Mouse (Mus musculus) c-Kit-positive CD71-negative TER-119-negative erythroid progenitor cells, embryonic 14.5 days (primary cell): Measurements from ENCODE around the gene Ctnnd2.

Source experiments
- DNase-seq: peaks from one replicate; pipeline ENCODE4 v3.0.0-alpha.2; 2013; ENCODE audit warnings: low read depth

Gene Ctnnd2

DNA sequence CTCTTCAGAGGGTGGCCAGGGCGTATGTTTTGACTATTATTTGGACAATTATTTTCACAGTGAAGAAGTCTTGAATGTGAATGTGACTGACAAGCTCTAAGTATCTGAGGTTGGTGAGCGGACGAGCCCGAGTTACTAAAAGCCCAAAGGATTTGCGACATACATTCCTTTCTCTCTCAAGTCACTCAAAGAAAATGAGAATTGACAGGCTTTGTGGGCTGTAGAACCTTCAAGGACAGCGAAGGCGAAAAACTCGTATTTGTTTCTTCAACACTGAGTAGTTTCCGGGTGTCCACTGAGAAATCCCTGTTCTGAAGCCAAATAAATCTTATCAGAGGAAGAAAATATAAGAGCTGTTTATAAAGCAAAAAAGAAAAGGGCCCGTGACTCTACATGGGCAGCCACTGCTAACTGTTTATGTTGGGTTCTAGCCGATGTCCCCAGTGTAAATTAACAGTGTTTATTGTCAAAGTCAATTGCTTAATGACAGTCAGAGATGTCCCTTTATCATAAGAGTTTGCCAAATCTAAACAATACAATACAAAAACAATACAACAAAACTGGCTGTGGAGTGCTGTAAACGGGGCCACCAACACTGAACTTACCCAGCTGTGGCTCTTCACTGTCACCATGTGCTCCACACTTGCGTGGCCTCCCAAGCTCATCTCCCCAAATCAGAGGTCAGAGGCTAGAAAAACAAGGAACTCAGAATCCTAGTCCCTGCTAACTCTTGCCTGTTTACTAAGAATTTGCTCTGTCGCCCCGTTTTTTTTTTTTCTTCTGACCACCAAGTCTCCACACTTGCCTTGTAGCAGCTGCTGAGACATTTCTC, 818.2 kb downstream of the Ctnnd2 start:
- no peak for DNase-seq

DNA sequence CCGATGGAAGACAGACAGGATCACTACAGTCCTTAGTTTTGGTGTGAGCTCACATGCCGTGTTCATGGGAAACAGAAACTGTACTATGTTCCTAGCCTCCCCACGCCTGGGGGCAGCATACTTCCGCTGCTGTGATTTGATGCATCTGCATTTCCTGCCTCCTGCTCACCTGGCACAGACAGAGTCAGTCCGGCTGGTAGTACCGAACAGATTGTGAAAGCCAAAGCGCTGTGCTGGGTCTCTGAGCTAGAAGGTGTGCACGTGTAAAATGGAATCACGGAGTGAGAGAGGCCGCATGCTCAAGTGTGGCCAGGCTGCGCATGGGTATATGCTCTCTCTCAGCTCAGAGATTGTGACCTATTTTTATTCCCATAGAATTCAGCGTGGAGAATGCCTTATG, 820.0 kb downstream of the Ctnnd2 start:
- no peak for DNase-seq

DNA sequence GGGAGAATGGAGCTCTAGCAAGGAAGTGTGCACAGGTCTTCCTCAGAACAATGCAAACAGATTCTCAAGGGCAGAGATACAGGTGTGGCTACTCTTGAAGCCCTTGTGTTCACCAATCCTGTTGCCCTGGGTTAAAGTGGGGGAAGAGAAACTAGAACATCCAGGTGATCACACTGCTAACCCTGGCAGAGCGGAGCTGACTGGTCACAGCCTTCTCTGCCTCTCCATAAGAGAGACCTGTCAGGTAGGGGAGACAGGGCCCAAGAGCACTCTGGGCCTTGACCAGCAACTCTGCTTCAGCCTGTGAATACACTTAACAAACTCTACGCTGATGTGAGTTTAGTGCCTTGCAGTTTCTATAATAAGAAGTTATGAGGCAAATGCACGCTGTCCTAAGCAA, 820.5 kb downstream of the Ctnnd2 start:
- DNase-seq = no peak

DNA sequence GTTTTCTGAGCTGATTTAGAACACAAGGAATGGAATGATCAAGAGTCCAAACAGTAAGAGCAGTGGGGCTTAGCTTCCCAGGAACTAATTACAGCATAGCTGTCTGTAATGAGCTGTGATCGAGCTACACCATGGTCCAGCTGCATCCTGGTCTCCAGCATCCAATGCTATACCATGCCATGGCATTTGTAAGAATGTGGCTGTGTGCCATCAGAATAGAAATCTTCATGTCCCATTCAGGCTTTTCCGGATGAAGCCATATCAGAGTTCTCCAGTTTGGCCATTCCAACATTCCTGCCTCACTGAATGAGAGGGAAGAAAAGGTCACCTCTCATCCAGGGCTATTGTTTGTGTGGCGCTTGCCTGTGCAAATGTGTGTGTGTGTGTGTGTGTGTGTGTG, 823.0 kb downstream of the Ctnnd2 start:
- DNase-seq = no peak

DNA sequence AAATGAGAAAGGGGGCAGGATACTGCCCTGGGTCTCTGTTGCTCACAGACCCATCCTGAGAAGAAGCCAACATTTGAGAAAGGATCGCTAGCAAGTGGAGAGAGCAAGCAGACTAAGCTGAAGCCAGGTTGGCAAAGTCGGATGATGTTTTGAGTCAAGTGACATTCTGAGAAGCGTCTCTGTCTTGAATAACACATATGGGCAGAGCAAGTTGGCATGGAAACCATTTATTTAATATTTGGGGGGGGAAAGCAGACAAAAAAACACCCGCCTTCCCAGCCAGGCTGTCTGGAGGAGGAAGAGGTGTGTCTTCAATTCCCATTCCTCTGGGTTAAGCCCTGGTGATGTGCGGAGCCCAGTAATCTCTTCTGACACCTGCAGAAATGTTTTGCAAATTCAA, 832.1 kb downstream of the Ctnnd2 start:
- DNase-seq = no peak

DNA sequence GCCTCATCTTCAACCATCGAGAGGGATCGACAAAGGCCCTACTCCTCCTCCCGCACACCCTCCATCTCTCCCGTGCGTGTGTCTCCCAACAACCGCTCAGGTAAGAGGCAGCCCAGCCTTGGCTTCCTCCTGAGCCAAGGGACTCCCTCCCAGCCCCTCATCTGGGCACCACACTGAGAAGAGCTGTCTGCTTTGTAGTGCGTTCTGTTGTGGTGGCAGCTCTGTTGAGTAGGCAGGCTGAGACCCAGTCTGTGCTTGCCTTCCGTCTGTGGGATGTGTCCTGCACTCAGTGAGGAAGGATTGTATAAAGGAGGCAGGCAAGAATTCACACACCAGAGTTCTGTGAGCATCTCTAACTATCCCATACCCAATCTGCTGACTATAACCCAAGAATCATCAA, 832.6 kb downstream of the Ctnnd2 start:
- DNase-seq = no peak

DNA sequence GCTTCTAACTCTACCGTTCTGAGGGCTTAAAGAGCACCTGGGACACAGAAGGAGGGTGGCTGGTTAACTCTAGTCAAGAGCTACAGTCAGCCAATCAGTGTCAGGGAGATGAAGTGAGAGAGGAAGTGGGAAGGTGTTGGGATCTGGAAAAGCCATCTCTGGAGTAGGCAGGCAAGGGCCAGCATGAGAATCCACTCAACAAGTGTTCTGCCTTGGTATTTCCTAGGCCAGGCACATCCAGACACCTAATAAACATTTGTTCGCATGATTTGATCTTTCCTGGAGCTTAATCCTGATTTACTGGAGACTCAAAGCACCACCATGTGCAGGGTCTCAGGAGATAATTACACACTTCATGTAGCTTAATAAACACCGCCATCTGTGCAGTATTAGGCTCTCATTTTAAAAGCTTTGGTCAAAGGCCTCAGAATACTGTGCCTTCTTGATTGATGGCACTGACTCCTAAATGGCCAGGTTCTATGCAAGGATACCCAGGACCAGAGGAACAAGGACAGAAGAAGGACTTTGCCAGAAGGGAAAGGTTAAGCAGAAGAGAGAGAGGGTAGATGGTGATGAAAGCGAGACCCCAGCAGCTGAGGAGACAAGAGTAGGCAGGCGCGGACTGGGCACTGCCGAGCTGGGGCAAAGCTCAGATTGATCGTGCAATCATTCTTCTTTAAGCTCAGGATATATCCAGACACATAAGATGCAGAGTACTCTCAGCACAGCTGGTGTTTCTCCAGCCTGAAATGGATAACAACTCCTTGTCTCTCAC, 833.8 kb downstream of the Ctnnd2 start:
- DNase-seq = no peak

DNA sequence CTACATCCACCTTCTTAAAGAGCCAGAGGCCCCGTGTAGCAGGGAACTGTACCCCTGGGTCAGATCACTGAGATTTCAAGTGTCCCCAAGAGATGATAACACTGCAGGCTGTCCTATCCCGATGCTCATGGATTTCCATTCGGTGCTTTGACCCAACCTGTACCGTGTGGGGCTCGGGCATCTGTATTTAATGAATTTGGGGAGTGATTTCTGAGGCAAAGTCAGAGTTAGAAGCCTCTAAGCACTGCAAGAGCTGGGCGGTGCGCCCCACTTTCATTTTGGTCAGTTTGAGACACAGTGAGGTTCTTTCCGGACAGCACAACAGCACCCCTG, 834.4 kb downstream of the Ctnnd2 start:
- DNase-seq = no peak

DNA sequence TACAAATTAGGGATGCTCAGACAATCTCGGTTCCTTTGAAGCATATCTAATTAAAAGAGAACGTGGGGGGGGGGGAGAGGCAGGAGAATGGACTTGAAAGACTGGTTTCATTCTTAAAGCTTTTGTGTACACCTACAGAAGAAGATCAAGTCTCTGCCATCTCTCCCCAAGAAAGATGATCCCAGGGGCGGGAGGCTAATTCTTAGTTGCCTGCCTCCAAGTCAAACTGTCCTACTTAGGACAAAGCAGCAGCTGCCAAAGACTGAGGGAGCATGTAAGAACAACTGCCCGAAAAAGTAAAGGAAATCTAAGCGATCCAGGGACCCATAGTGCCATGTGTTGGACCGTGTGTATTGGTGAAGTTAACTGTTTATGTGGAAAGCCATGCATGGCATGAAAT, 836.2 kb downstream of the Ctnnd2 start:
- no peak for DNase-seq

DNA sequence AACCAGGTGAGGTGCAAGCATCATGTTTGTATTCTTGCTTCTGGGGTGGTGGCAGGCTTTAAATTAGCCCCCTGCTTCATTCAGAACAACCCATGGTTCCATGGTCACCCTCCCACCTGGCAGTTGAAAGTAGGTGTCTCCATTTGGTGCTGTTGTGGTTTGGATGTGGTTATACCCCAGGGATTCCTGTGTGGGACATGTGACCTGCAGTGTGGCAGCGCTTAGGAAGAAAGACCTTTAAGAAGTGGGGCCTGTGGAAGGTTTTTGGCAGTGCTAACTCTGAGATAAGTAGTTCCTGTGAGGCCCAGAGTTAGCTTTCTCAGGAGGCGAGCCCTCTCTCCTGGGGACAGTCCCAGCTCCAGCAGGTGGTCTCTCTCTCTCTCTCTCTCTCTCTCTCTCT, 848.4 kb downstream of the Ctnnd2 start:
- DNase-seq = no peak

DNA sequence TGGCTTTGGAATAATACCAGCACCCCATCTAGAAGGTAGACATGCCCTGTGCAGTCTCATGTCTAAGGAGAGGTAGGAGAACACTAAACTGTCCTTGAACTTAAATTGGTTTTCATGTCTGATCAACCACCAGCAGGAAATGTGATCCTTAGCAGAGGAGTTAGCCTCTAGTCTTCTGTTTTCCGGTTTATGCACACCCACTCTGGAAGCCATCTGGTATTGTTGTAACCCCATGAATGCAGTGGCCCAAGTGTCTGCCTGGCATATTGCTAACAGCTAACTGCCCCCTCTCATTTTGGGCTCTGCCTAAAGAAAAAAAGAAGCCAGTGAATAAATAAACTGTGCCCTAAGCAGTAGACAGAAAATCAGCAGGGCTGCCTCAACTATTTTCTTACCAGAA, 849.6 kb downstream of the Ctnnd2 start:
- DNase-seq = no peak

DNA sequence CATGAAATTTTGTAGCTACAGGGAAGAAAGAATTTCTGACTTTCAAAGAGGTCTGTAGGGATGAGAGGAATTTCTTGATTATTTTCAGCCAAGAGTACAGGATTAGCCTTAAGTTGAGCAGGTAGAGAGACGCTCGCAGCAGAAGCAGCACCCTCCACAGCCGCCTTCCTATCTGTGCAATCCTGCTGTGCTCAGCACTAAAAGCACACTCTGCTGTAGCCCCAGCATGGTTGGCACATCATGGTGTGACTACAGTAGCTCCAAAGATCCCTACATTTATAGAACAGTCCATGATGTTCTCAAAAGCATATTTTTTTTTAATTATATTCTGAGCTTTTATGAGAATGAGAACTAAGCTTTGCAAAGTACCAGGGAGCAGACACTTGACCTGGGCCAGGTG, 850.1 kb downstream of the Ctnnd2 start:
- DNase-seq = no peak

DNA sequence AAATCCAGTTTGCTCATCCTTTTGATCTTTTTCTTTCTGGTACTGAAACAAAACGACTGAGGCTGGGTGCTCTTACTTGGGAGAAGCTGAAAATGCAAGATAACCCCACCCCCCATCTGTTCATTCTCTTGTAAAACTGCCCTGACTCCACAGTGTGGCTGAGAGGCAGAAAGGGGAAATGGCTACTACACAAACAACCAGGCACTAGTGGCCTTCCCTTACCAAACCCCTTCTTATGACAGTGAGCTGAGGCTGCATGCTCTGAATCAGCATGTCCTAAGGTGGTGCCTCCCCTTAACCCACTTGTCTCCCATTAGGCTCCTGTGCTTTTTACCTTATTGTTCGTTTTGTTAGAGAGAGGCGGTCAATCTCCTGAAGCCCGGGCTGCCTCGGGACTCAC, 851.4 kb downstream of the Ctnnd2 start:
- no peak for DNase-seq

DNA sequence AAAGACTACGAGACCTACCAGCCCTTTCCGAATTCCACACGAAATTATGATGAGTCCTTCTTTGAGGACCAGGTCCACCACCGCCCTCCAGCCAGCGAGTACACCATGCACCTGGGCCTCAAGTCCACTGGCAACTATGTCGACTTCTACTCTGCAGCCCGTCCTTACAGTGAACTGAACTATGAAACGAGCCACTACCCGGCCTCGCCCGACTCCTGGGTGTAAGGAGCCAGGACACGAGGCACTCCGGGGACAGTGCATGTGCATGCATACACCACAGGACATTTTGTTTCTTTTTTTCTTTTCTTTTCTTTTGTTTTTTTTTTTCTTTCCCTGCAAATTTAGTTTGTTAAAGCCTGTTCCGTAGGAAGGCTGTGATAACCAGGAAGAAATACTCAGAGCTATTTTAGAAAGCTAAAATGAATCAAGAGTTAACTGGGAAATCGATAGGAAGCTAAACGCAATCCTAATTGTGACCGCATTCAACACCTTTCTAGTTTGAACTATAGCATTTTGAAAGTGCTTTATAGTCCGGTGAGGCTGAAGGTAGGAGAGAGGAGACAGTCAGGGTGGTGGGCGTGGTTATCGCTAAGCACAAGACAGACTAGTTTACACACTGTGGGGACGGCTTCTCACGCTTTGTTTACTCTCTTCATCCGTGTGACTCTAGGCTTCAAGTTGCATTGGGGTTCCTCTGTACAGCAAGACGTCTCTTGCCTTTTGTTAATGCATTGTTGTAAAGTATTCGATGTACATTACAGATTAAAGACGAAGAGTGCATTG, 855.2 kb downstream of the Ctnnd2 start:
- DNase-seq = no peak

DNA sequence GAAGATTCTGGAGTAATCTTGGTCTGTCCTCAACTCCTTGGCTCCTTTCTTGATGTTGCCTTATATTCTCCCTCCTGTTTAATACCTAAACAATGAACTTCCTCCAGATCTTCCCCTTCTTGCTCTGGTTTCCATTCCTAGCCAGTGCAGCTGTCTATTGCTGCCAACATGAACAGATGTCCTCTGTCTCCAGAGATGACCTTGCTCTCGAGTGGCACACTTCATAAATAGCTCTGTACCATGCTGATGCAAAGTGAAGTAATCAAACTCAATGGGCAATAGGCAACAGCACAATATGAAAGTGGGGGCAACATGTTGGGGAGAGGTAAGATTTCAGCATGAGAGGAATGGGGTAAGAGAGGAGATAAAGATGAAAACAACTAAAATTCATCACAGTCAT, 872.6 kb downstream of the Ctnnd2 start:
- DNase-seq = no peak

DNA sequence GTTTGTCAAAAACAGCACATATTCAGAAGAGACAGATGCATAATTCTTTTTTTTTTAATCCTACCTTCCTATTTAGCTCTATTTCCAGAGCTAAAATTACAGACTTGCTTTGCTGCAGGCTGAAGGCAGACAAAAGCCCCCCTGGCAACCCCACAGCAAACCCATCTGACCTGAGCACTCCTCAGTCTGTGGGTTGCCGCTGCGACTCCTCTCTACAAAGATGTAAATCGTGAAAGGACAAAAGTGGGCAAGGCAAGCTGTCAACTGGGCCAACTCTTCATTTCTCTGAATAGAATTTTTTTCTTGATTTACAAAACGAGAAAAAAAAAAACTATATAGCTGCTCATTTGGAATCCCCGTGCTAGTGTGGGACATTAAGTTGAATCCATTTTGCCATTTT, 879.1 kb downstream of the Ctnnd2 start:
- no peak for DNase-seq

DNA sequence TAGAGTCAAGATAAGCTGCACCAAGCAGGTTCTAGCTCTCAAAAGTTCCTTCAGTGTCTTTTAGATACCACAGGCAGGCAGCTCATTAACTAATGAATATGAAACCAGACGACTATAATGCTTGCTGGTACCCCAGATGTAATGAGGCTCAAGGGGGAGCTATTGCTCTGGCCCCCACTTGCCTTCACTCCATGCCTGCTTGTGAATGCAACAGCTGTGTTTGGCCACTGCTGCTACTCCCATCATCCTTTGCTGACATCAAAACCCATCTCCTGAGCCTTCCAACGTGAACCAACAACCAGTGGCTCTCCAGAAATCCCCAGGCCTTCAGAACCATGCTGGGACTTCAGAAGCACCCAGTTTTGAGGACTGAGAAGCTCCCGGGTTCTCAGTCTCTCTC, 883.8 kb downstream of the Ctnnd2 start:
- DNase-seq = no peak

DNA sequence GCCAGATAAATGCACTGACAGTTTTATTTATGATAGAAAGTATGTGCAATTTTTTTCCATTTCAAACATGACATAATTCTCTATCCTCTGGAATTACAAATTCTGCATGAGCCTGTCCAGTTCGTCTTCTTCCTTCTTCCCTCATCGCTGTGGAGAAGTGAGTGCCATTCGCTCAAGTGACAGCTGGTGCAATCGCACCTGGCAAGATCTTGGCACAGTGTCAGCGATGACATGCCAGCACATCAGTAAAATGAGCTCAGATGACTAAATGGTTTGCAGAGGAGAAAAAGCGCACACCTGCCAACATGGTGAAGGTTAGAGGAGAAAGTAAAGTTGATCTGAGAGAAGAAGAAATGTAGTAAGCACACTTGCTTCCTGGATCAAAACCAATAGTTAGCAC, 885.9 kb downstream of the Ctnnd2 start:
- DNase-seq = no peak

DNA sequence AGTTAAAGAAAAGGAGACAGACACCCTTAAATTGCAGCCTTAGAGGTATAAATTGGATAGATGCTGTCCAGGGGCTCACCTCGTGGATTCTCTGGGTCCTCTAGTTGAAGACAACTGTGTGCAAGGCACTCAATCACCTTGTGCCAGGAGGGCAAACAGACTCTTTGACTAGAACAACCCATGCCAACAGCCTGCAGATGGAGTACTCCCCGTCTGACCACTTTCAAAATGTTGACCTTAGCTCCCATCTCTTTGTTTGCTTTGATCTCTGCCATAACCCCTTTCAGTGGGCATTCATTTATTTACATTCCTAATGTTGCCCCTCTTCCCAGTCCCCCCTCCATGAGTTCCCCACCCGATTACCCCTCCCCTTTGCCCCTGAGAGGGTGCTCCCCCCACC, 891.3 kb downstream of the Ctnnd2 start:
- no peak for DNase-seq

DNA sequence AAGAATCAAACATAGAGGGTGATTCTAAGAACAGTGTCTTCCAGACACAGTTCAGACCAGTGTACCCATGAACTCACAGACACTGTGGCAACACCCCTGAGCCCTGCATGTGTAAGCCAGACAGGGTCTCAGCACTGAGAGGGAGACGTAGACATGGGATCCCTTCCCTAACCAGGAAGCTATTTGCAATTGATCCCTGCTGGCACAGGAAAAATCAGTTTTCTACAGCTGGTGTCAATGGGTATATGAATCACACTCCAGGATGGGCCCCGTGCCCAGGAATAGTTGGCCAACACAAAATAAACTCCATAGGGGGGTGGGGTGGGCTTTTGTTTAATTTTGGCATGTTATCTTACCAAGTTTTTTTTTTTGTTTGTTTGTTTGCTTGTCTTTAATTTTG, 895.7 kb downstream of the Ctnnd2 start:
- no peak for DNase-seq

DNA sequence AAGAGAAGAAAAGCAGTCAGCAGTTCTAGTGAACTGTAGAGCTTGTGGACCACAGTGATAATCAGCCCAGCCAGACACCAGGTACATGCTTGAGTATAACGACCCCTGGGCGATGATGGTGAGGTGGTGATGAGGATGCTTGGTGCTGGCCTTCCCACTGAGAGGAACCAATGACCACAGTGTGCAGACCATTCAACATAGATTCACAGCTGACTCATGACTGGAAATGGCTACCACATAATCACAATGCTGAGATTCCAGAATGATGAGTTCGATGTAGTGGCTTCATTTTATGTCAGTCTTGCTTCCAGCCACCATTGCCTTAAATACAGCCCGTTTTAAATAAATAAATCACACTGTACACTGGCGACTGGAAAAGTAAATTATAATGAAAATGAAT, 897.9 kb downstream of the Ctnnd2 start:
- no peak for DNase-seq
